Mouse (Mus musculus): ENCODE results near the gene Gm17428. TPM values are rescaled to one million over a fixed set of nuclear protein-coding genes. Genes with fewer than 3 reads are reported as not detected.

Gene Gm17428
- polyA plus RNA-seq, 1 experiment from 2014 or later = not detected

DNA sequence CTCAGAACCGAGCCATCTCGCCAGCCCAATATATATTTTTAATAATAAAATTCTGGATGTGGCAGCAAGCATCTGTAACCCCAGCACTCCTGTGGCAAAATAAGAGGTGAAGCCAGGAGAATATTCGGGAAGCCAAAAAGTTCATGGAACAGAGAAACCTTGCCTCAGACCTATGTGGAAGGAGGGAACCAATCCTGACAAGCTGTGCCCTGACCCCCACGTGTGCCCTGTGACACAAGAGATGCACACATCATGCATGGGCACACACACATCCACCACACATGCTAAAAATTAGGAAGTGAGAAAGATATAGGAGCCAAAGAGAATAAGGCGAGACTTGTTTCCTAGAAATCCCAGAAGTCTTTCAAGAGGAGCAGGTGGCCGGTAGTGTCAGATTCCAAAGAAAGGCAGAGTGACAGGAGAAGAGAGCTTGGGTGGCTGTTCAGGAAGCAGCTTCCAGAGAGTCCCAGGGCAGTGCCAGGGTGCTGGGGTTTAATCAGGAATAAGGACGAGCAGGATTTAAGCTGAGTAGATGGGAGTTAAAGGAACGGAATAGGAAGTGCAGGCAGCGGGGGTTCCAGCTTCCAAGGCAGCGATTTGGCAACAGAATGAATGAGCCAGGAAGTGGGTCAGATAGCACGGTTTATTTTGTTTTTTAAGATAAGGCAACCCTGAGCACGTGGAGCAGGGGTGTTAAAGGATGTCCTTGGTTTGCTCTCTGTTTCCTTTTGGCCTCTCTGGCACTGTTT lies 25.4 kb downstream of the Gm17428 start:
- H3K36me3 ChIP-seq (ENCODE audit: insufficient read depth) = no peaks in the 10 kb centered on the region
- no peak for TF ChIP-seq CTCF (IDR thresholded peaks at IDR 0.05; ENCODE audit: low read depth)
- no peaks in the 10 kb centered on the region for H3K27me3 ChIP-seq (ENCODE audit: insufficient read depth, low read length)
- H3K9me3 ChIP-seq (ENCODE audit: low read depth, low read length) = no peaks in the 10 kb centered on the region
- H3K4me2 ChIP-seq = peak overlapping the region; percentile 46
- H3K27ac ChIP-seq (ENCODE audit: low read depth) = no peak overlapping the region
- H3K9ac ChIP-seq = no peak overlapping the region
- DNase-seq (peak; percentile 62), ATAC-seq (ENCODE audit: insufficient read depth) (peak; percentile 48; the same call in 1 of the 2 replicates)
- peaks cover 26% of the 10 kb centered on the region for H3K4me1 ChIP-seq (ENCODE audit: insufficient read depth)
- no peak overlapping the region for H3K4me3 ChIP-seq (ENCODE audit: low read depth, low read length)
- 23% methylated on average over 12 of the region's 12 CpGs for WGBS

DNA sequence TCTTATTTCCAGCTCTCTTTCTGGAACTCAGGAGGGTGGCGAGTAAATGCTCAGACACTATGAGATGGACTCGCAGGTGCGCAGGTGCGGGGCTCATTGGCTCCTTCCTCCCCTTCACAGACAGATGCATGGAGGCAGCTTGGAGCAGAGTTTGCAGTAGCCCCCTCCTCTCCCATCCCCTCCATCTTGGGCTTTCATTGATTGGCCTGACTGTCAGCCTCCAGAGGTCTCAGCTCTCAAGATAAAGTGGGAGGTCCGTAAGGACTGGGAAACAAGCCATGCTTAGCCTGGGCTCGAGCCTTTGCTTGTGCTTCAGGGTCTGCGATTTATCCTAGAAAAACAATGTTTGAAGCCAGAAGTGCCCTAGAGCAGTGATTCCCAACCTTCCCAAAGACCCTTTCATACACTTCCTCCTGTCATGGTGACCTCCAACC lies 26.0 kb downstream of the Gm17428 start:
- no peak for TF ChIP-seq CTCF (IDR thresholded peaks at IDR 0.05; ENCODE audit: low read depth)
- 17% methylated on average over 7 of the region's 7 CpGs for WGBS
- Histone ChIP-seq H3K9ac (no peak overlapping the region), H3K27ac (ENCODE audit: low read depth) (peak overlapping the region; percentile 24; the same call in 1 of the 2 replicates), H3K9me3 (ENCODE audit: low read depth, low read length) (no peaks in the 10 kb centered on the region), H3K4me2 (peak overlapping the region; percentile 46), H3K4me1 (ENCODE audit: insufficient read depth) (peaks cover 26% of the 10 kb centered on the region), H3K4me3 (ENCODE audit: low read depth, low read length) (no peak overlapping the region), H3K36me3 (ENCODE audit: insufficient read depth) (no peaks in the 10 kb centered on the region), H3K27me3 (ENCODE audit: insufficient read depth, low read length) (no peaks in the 10 kb centered on the region)
- DNase-seq (peak; percentile 57), ATAC-seq (ENCODE audit: insufficient read depth) (peak; percentile 24; the same call in 1 of the 2 replicates)

DNA sequence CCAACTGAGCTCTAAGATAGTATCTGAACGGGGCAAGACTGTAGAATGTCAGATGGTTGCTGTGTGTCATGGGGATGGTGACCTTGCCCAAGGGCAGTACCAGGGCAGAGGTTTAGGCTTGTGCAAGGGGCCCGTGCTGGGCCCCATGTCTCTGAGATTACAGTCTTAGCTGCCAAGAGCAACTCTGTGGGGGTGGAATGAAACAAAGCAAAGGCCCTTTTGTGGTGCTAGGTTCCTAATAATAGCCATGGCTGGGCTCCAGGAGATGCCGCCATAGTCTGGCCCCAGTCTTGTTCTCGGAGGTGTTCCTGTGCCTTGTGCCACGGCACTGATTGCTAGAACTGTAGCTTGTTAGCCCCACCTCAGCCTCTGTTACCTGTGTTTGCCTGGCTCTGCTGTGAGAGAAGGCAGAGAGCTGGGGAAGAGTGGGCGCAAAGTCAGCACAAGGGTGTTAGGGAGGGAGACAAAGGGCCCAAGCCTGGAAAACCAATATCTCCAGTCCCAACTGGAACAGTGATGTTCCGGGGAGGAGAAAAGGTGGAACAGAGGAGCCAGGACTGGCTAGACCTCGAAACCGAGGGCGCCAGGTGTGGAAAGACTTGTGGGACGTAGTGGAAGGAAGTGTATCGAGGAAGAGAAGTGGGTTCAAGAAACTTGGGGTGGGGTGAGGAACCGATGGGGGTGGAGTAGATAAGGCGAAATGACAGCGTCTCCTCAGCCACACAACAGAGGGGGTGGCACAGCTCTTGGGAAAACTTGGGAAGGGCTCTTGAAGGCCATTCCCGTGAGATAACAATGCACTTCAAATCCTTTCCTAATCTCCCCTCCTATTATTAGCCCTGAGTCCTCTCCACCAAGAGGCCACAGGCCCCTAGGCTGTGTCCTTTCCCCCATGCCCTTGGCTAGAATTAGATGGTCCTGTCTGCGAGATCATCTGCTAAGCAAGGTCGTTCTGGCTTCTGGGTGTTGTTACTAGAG lies 27.4 kb downstream of the Gm17428 start:
- peaks cover 26% of the 10 kb centered on the region for H3K4me1 ChIP-seq (ENCODE audit: insufficient read depth)
- DNase-seq = no peak
- no peak overlapping the region for H3K4me2 ChIP-seq
- 53% methylated on average over 18 of the region's 18 CpGs for WGBS
- no peak overlapping the region for H3K9ac ChIP-seq
- H3K27me3 ChIP-seq (ENCODE audit: insufficient read depth, low read length) = no peaks in the 10 kb centered on the region
- H3K9me3 ChIP-seq (ENCODE audit: low read depth, low read length) = no peaks in the 10 kb centered on the region
- ATAC-seq (ENCODE audit: insufficient read depth) = no peak
- no peaks in the 10 kb centered on the region for H3K36me3 ChIP-seq (ENCODE audit: insufficient read depth)
- no peak overlapping the region for H3K4me3 ChIP-seq (ENCODE audit: low read depth, low read length)
- TF ChIP-seq CTCF (IDR thresholded peaks at IDR 0.05; ENCODE audit: low read depth) = no peak
- peak overlapping the region; percentile 36; the same call in 1 of the 2 replicates for H3K27ac ChIP-seq (ENCODE audit: low read depth)

DNA sequence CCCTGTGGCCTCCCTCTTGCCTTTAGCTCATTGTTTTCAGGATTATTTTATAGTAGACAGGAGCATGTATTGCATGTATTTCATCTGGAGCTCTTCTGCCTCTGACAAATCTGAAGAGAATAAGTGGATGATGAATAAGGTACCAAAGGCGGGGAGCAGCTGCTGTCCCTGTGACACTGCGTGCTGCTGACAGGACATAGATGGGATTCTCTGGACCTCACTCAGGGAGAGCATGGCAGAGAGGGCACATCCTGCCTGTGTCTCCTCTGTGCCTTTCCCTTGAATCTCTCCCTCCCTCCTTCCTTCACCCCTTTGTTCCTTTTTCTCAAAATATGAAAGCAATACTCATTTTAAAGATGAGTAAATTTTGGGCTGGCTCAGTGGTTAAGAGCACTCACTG lies 28.8 kb downstream of the Gm17428 start:
- 27% methylated on average over 2 of the region's 2 CpGs for WGBS
- Histone ChIP-seq H3K4me3 (ENCODE audit: low read depth, low read length) (no peak overlapping the region), H3K27me3 (ENCODE audit: insufficient read depth, low read length) (no peaks in the 10 kb centered on the region), H3K9me3 (ENCODE audit: low read depth, low read length) (no peaks in the 10 kb centered on the region), H3K4me1 (ENCODE audit: insufficient read depth) (peaks cover 26% of the 10 kb centered on the region), H3K9ac (no peak overlapping the region), H3K27ac (ENCODE audit: low read depth) (peak overlapping the region; percentile 42; the same call in 1 of the 2 replicates), H3K36me3 (ENCODE audit: insufficient read depth) (no peaks in the 10 kb centered on the region), H3K4me2 (no peak overlapping the region)
- DNase-seq (peak; percentile 85), ATAC-seq (ENCODE audit: insufficient read depth) (peak; percentile 53)
- TF ChIP-seq CTCF (IDR thresholded peaks at IDR 0.05; ENCODE audit: low read depth) = no peak

DNA sequence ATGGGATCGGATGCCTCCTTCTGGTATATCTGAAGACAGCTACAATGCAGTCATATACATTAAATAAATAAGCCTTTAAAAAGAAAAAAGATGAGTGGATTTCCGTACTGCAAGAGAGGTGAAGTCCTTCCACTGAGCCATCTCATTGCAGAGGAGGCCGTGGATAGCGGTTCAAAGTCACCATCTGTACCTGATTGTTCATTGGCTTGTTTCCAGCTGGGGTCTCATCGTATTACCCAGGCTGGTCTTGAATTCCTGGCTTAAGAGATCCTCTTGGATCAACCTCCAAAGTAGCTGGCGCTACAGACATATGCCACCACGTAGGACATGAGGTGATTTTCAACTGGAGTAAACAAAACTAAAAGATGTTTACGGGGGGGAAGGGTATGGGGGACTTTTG lies 29.2 kb downstream of the Gm17428 start:
- TF ChIP-seq CTCF (IDR thresholded peaks at IDR 0.05; ENCODE audit: low read depth) = no peak
- 69% methylated on average over 8 of the region's 8 CpGs for WGBS
- Histone ChIP-seq H3K27me3 (ENCODE audit: insufficient read depth, low read length) (no peaks in the 10 kb centered on the region), H3K36me3 (ENCODE audit: insufficient read depth) (no peaks in the 10 kb centered on the region), H3K4me1 (ENCODE audit: insufficient read depth) (peaks cover 26% of the 10 kb centered on the region), H3K27ac (ENCODE audit: low read depth) (no peak overlapping the region), H3K9me3 (ENCODE audit: low read depth, low read length) (no peaks in the 10 kb centered on the region), H3K4me2 (no peak overlapping the region), H3K9ac (no peak overlapping the region), H3K4me3 (ENCODE audit: low read depth, low read length) (no peak overlapping the region)
- DNase-seq (no peak), ATAC-seq (ENCODE audit: insufficient read depth) (no peak)

DNA sequence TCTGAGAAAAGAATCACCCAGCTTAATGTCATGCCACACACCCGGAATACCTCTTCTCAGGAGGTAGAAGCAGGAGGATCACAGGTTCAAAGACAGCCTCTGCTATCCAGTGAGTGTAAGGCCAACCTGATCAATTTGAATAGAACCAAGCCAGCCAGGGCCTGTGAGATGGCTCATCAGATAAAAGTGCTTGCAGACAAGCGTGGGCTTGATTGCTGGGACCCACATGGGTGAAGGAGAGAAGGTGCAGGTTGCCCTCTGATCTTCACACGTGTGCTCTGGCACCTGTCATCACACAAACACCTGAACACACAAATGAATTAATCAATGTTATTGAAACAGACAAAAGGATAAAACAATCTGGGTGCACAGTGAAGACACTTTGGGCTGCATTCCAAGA lies 29.8 kb downstream of the Gm17428 start:
- H3K36me3 ChIP-seq (ENCODE audit: insufficient read depth) = no peaks in the 10 kb centered on the region

More for the DNA sequence above, 29.8 kb downstream of the Gm17428 start:
- Histone ChIP-seq H3K27ac (ENCODE audit: low read depth) (no peak overlapping the region), H3K9me3 (ENCODE audit: low read depth, low read length) (no peaks in the 10 kb centered on the region), H3K9ac (no peak overlapping the region), H3K4me3 (ENCODE audit: low read depth, low read length) (no peak overlapping the region), H3K4me1 (ENCODE audit: insufficient read depth) (peaks cover 26% of the 10 kb centered on the region), H3K4me2 (no peak overlapping the region), H3K27me3 (ENCODE audit: insufficient read depth, low read length) (no peaks in the 10 kb centered on the region)
- WGBS = 60% methylated on average over 3 of the region's 3 CpGs
- DNase-seq = no peak
- TF ChIP-seq CTCF (IDR thresholded peaks at IDR 0.05; ENCODE audit: low read depth) = no peak
- ATAC-seq (ENCODE audit: insufficient read depth) = no peak

Measured in lung, embryonic 14.5 days (tissue).